Mouse (Mus musculus) liver, embryonic 13.5 days (tissue): ENCODE measurements around the gene Ints4. TPM values are rescaled to one million over a fixed set of nuclear protein-coding genes. Genes with fewer than 3 reads are reported as not detected.

Experiments
- ATAC-seq: fragments of 200-750 bp; cut with Nextera tagmentation; 2 replicates; pipeline ENCODE4 v1.8.0; 2017; ENCODE audit warnings: low read depth, mild to moderate bottlenecking, moderate number of reproducible peaks, moderate library complexity
- DNase-seq: peaks from one replicate; pipeline ENCODE4 v3.0.0; 2022
- H3K27ac ChIP-seq: fragments of 300-500 bp; sonication (generic); 2 replicates; pipeline ENCODE4 v1.5.1; 2015; ENCODE audit warnings: moderate library complexity, mild to moderate bottlenecking, inconsistent platforms
- H3K27me3 ChIP-seq: fragments of 300-500 bp; sonication (generic); 2 replicates; pipeline ENCODE4 v1.6.1; 2015; ENCODE audit warnings: mild to moderate bottlenecking, inconsistent platforms
- H3K36me3 ChIP-seq: fragments of 300-500 bp; sonication (generic); 2 replicates; pipeline ENCODE4 v1.6.1; 2015; ENCODE audit warnings: mild to moderate bottlenecking, inconsistent platforms
- H3K4me1 ChIP-seq: fragments of 300-500 bp; sonication (generic); replicated peaks from 2 replicates; pipeline ENCODE4 v1.6.1; 2015; ENCODE audit warnings: inconsistent platforms
- H3K4me2 ChIP-seq: fragments of 300-500 bp; sonication (generic); 2 replicates; pipeline ENCODE4 v1.6.1; 2015; ENCODE audit warnings: inconsistent platforms, mild to moderate bottlenecking, moderate library complexity
- H3K4me3 ChIP-seq: fragments of 300-500 bp; sonication (generic); replicated peaks from 2 replicates; pipeline ENCODE4 v1.5.1; 2015; ENCODE audit warnings: mild to moderate bottlenecking, inconsistent platforms
- H3K9ac ChIP-seq: fragments of 300-500 bp; sonication (generic); 2 replicates; pipeline ENCODE4 v1.6.1; 2015; ENCODE audit warnings: mild to moderate bottlenecking, inconsistent platforms
- H3K9me3 ChIP-seq: fragments of 300-500 bp; sonication (generic); replicated peaks from 2 replicates; pipeline ENCODE4 v1.6.1; 2016; ENCODE audit warnings: inconsistent platforms
- WGBS: fragments of 180-500 bp; shearing (Covaris S2); methylation state at CpG from one replicate; pipeline ENCODE4 v1.1.7; 2015; ENCODE audit not compliant: insufficient replicate concordance; 5-methylcytosine and 5-hydroxymethylcytosine counted together
- polyA plus RNA-seq: library from polyadenylated mRNA; unstranded; fragments of >200 nt; fragmentation: Nextera tagmentation; extraction: Ambion mirVana; gene quantifications from 2 replicates; pipeline ENCODE4 v1.2.1, GENCODE M21; 2015

Ints4 gene
- polyA plus RNA-seq, 1 experiment from 2014 or later = 22.0 TPM

DNA sequence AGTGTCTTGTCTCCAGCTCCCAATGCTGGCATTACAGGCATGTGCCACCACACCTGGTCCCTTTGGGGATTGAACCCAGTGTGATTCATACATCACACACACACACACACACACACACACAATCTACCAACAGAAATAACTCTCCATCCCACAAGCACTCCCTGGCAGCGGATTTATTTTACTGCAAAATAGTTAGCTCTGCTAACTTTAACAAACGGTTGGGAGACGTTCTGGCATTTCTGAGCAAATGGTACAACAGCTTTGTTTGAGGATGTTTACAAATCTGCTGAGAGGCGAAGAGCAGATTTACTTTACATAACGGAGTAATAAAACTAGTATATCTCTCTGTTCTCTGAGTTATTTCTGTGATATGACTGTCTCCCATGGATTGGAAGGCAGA lies 7.8 kb upstream of the Ints4 start:
- Histone ChIP-seq H3K36me3 (no peaks in the 10 kb centered on the region), H3K4me1 (no peaks in the 10 kb centered on the region), H3K27ac (no peak overlapping the region), H3K4me2 (no peak overlapping the region), H3K4me3 (no peak overlapping the region), H3K9ac (no peak overlapping the region), H3K9me3 (no peaks in the 10 kb centered on the region), H3K27me3 (no peaks in the 10 kb centered on the region)
- WGBS = 65% methylated on average over 5 of the region's 5 CpGs
- ATAC-seq (no peak), DNase-seq (no peak)

DNA sequence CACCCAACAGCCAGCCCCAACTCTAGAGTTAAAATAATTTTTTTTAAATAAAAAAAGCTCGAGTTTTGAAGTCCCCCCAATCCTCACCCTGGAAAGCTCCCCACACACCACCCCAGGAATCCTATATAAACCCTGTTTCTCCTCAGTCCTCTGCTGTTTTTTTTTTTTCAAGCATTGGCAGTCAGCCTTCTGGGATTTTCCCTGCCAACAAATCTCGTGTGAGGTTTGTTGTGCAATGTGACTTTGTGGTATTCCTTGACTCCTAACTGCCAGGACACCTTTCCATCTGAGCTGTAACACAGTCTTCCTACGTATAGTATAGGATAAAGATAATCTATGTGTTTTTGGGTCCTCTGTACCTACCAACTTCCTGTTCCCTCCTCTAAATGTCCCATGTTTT lies 1.4 kb upstream of the Ints4 start:
- Histone ChIP-seq H3K4me1 (peaks cover 27% of the 10 kb centered on the region), H3K9me3 (no peaks in the 10 kb centered on the region), H3K4me2 (no peak overlapping the region), H3K4me3 (no peak overlapping the region), H3K27me3 (no peaks in the 10 kb centered on the region), H3K9ac (no peak overlapping the region), H3K27ac (no peak overlapping the region), H3K36me3 (no peaks in the 10 kb centered on the region)
- ATAC-seq (no peak), DNase-seq (no peak)
- WGBS = 50% methylated on average over 3 of the region's 3 CpGs

DNA sequence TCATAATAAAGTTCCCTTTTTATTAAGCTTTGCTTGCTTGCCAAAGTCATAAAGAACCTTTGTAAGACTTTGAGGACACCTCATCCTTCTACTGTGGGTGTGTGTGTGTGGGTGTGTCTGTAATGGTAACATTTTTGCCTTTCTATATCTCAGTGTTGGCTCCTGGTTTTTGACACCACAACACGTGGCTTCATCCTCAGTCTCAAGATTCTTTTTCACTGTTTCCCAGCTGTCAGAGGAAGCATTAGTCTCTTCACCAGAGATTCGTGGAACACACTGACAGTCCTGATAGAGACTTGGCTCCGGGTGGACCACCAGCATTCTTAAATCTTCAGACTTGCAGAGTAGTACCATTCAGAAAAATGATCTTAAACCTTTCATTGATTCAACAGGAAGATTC lies 466 bp upstream of the Ints4 start:
- H3K27ac ChIP-seq = 0 out of 2 replicates have a peak overlapping the region, but pooled peaks have one; percentile 13
- DNase-seq (no peak), ATAC-seq (no peak)
- H3K4me3 ChIP-seq = peak overlapping the region; percentile 75
- no peak overlapping the region for H3K9ac ChIP-seq
- no peaks in the 10 kb centered on the region for H3K27me3 ChIP-seq
- no peaks in the 10 kb centered on the region for H3K9me3 ChIP-seq
- whole genome bisulfite sequencing = 9% methylated on average over 3 of the region's 3 CpGs
- peak overlapping the region; percentile 92 for H3K4me2 ChIP-seq
- peaks cover 7% of the 10 kb centered on the region for H3K36me3 ChIP-seq
- H3K4me1 ChIP-seq = peaks cover 31% of the 10 kb centered on the region

- Histone ChIP-seq H3K36me3 (peaks cover 29% of the 10 kb centered on the region), H3K4me1 (peaks cover 31% of the 10 kb centered on the region), H3K27me3 (no peaks in the 10 kb centered on the region), H3K9me3 (no peaks in the 10 kb centered on the region), H3K27ac (no peak overlapping the region), H3K4me2 (no peak overlapping the region), H3K9ac (no peak overlapping the region), H3K4me3 (no peak overlapping the region)
- 74% methylated on average over 2 of the region's 2 CpGs for WGBS
- DNase-seq (no peak), ATAC-seq (no peak)
Measured at GRCm38 (mm10) chr7:97483378-97483777, 2.6 kb downstream of the Ints4 start.

- Histone ChIP-seq H3K27me3 (no peaks in the 10 kb centered on the region), H3K4me2 (no peak overlapping the region), H3K9me3 (no peaks in the 10 kb centered on the region), H3K27ac (no peak overlapping the region), H3K4me3 (no peak overlapping the region), H3K9ac (no peak overlapping the region), H3K36me3 (peaks cover 45% of the 10 kb centered on the region), H3K4me1 (no peaks in the 10 kb centered on the region)
- ATAC-seq = no peak
- WGBS = 54% methylated on average over 3 of the region's 3 CpGs
- DNase-seq = no peak
Measured at GRCm38 (mm10) chr7:97491157-97491556, 10.4 kb downstream of the Ints4 start.

GRCm38 (mm10) chr7:97492420-97492819 lies 11.7 kb downstream of the Ints4 start:
- Histone ChIP-seq H3K27me3 (no peaks in the 10 kb centered on the region), H3K9me3 (no peaks in the 10 kb centered on the region), H3K4me1 (no peaks in the 10 kb centered on the region), H3K9ac (no peak overlapping the region), H3K36me3 (peaks cover 36% of the 10 kb centered on the region), H3K27ac (no peak overlapping the region), H3K4me2 (no peak overlapping the region), H3K4me3 (no peak overlapping the region)
- ATAC-seq (no peak), DNase-seq (no peak)
- WGBS = 68% methylated on average over 4 of the region's 4 CpGs

GRCm38 (mm10) chr7:97495052-97495451 lies 14.3 kb downstream of the Ints4 start:
- no peaks in the 10 kb centered on the region for H3K4me1 ChIP-seq
- no peaks in the 10 kb centered on the region for H3K27me3 ChIP-seq
- no peak for DNase-seq
- H3K36me3 ChIP-seq = peaks cover 32% of the 10 kb centered on the region
- no peak overlapping the region for H3K27ac ChIP-seq
- no peak overlapping the region for H3K4me3 ChIP-seq
- H3K4me2 ChIP-seq = no peak overlapping the region
- H3K9ac ChIP-seq = no peak overlapping the region
- H3K9me3 ChIP-seq = no peaks in the 10 kb centered on the region
- no peak for ATAC-seq

DNA sequence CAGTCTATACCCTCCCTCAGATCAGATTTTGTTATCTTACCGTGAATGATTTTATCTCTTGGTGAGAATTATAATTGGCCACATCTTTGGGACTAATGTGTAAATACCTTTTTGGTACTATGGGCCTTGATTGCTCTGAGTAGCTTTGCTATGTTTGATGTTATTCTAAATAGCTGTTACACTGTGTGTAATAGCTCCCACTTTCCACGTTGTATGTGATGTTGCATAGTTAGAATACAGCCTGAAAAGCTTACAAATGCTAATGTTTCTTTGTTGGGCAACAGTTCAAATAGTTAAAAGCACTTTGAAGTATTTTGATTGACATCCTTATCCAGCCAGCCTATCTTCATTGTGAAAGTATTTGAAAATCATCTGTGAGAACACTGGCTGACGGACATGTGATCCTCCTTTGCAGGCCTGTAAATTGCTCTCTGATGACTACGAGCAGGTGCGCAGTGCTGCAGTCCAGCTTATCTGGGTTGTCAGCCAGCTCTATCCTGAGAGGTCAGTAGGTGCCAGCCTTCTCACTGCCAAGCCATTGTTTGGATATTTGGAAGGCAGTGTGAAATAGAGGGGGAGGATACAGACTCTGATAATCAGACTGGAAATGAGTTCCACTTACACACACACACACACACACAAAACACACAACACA lies 19.9 kb downstream of the Ints4 start:
- H3K9me3 ChIP-seq = no peaks in the 10 kb centered on the region
- no peak for DNase-seq
- 81% methylated on average over 5 of the region's 5 CpGs for WGBS
- no peak overlapping the region for H3K4me3 ChIP-seq
- no peak overlapping the region for H3K27ac ChIP-seq
- ATAC-seq = no peak
- no peaks in the 10 kb centered on the region for H3K27me3 ChIP-seq
- no peak overlapping the region for H3K9ac ChIP-seq
- H3K4me2 ChIP-seq = no peak overlapping the region
- H3K36me3 ChIP-seq = peaks cover 32% of the 10 kb centered on the region
- H3K4me1 ChIP-seq = no peaks in the 10 kb centered on the region

DNA sequence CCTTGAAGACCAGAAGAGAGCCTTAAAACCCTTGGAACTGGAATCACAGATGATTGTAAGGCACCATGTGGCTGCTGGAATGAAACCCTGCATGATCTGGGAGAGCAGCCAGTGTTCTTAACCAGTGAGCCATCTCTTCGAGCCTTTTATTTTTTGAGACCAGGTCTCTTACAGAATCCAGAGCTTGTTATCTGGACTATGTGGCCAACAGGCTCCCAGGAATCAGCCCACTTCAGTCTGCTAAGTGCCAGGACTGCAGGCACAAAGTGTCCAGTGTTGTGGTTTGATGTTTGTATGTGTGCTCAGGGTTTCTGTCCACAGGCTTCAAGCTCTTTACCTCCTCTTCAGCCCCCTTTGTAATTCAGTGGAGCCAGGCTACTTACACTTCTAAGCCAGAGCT lies 34.0 kb downstream of the Ints4 start:
- no peaks in the 10 kb centered on the region for H3K4me1 ChIP-seq
- H3K27me3 ChIP-seq = no peaks in the 10 kb centered on the region
- H3K27ac ChIP-seq = no peak overlapping the region
- peaks cover 71% of the 10 kb centered on the region for H3K36me3 ChIP-seq
- H3K4me3 ChIP-seq = no peak overlapping the region
- H3K9me3 ChIP-seq = no peaks in the 10 kb centered on the region
- no peak for DNase-seq
- ATAC-seq = no peak
- no peak overlapping the region for H3K9ac ChIP-seq
- no peak overlapping the region for H3K4me2 ChIP-seq
- 73% methylated on average over 1 of the region's 1 CpGs for WGBS

DNA sequence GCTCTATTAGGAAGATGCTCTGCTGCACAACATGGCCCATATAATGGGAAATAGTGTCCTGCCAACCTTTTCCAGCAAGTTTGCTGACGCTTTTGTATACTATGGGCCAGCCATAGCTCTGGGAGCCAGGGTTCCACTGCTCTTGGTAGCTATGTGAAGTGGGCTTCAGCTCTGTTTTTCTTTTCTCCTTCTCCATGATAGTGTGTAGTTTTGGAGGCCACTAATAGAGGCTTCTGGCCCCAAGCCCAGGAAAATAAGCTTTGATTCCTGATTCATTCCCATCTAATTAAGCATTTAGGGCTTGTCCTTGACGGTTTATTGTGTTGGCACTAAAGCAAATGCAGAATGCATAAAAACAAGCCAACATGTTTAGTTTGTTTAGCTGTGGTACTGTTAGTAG lies 39.2 kb downstream of the Ints4 start:
- Histone ChIP-seq H3K4me1 (no peaks in the 10 kb centered on the region), H3K9me3 (no peaks in the 10 kb centered on the region), H3K4me2 (no peak overlapping the region), H3K4me3 (no peak overlapping the region), H3K27ac (no peak overlapping the region), H3K27me3 (no peaks in the 10 kb centered on the region), H3K9ac (no peak overlapping the region), H3K36me3 (peaks cover 54% of the 10 kb centered on the region)
- WGBS = 74% methylated on average over 2 of the region's 2 CpGs
- DNase-seq (no peak), ATAC-seq (no peak)

- Histone ChIP-seq H3K9ac (no peak overlapping the region), H3K27ac (no peak overlapping the region), H3K36me3 (peaks cover 83% of the 10 kb centered on the region), H3K9me3 (no peaks in the 10 kb centered on the region), H3K4me2 (no peak overlapping the region), H3K27me3 (no peaks in the 10 kb centered on the region), H3K4me3 (no peak overlapping the region), H3K4me1 (no peaks in the 10 kb centered on the region)
- DNase-seq (no peak), ATAC-seq (no peak)
- 87% methylated on average over 5 of the region's 5 CpGs for WGBS
Measured at GRCm38 (mm10) chr7:97535531-97535930, 54.8 kb downstream of the Ints4 start.

- no peaks in the 10 kb centered on the region for H3K27me3 ChIP-seq
- H3K9ac ChIP-seq = no peak overlapping the region
- no peaks in the 10 kb centered on the region for H3K9me3 ChIP-seq
- H3K27ac ChIP-seq = no peak overlapping the region
- H3K4me1 ChIP-seq = no peaks in the 10 kb centered on the region
- H3K36me3 ChIP-seq = peaks cover 84% of the 10 kb centered on the region
- 81% methylated on average over 5 of the region's 5 CpGs for WGBS
- H3K4me3 ChIP-seq = no peak overlapping the region
- DNase-seq (no peak), ATAC-seq (no peak)
- H3K4me2 ChIP-seq = no peak overlapping the region
Measured at GRCm38 (mm10) chr7:97536571-97536970, 55.8 kb downstream of the Ints4 start.
